Mouse (Mus musculus) left cerebral cortex, postnatal 36 days (tissue): ENCODE data around the gene Pold1. TPM values are rescaled to one million over a fixed set of nuclear protein-coding genes. Genes with fewer than 3 reads are reported as not detected.

Experiments
- DNase-seq, 2 experiments: peaks; one replicate each; pipeline ENCODE4 v3.0.0; 2021 to 2022; ENCODE audit warnings: low spot score in 2 of 2, mixed read lengths in 1 of 2
- intact Hi-C: fragments of 180-260 bp; cut with DNase I; formaldehyde crosslinking; loops from one replicate; pipeline ENCODE4 v1.15.1; 2025
- total RNA-seq, 2 experiments: library from RNA; stranded (reverse); gene quantifications; 2 replicates each; pipeline ENCODE4 v1.2.3; 2021

Gene Pold1
- 1 to 10 TPM; 7.5 to 7.6 TPM for total RNA-seq

DNA sequence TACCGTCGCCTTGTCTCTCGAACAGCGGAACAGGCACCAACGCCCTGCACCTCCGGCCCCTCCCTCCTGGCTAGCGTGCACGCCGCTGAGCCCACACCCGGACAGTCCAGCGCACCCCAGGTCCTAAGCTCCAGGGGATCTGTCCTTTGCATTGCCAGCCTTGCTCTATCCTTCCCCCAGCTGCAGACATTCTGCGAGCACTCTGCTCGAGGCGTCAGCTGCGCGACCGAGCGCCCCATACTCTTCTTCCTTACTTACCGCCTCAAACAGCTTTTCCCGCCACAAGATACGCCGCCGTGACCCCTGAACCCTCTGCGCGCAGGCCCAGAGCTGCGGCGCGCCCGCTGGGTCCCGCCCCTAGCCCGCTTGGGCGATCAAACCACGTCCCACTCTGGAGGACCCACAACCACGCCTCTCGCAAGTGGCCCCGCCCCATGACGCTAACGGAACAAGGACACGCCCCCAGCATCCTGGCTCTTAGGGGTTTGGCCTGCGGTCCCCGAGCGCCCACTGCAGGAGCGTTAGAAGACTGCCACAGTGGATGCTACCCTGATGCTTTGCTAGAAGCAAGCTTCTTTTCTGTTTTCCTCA, at the start of gene Pold1:
Gene Pold1 (minus strand): TSS at position 353 of the 591 bp plus-strand sequence.
- intact Hi-C loops, result no loop called here
- DNase-seq, result peak; percentile 99

DNA sequence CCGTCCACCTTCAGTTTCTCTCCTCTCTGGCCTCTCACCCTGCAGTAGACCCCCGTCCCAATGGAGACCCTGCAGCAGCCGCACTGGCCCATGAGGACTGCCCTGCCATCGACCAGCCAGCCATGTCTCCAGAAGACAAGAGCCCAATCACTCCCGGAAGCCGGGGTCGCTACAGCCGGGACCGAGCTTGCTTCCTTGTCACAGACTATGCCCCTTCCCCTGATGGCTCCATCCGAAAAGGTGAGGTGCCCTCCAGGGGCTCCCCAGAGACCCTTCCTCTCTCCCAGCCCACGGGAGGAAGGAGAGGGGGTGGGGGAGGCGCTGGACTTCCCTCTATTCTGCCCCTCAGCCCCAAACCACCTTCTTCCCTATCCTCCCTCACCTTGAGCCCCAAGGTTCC, 49.7 kb upstream of the Pold1 start:
- no peak for DNase-seq
- intact Hi-C loops, result no loop called here

DNA sequence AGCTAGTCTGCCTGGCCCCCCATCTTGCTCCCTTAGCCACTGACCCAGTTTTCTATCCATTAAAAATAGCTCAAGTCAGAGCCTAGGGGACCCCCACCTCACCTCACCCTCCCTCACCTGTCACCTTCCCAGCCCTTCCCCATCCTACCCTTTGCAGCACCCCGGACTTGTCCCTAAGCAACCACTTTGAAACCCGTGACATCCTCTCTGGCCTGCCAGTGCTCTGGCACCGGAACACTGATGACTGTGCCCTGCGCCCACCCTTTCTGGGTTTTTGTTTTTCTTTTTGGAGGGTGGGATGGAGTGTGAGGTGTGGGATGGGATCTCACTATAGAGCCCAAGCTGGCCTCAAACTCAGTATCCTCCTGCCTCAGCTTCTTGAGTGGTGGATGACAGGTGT, 49.0 kb upstream of the Pold1 start:
- DNase-seq, result no peak
- intact Hi-C loops, result no loop called here

DNA sequence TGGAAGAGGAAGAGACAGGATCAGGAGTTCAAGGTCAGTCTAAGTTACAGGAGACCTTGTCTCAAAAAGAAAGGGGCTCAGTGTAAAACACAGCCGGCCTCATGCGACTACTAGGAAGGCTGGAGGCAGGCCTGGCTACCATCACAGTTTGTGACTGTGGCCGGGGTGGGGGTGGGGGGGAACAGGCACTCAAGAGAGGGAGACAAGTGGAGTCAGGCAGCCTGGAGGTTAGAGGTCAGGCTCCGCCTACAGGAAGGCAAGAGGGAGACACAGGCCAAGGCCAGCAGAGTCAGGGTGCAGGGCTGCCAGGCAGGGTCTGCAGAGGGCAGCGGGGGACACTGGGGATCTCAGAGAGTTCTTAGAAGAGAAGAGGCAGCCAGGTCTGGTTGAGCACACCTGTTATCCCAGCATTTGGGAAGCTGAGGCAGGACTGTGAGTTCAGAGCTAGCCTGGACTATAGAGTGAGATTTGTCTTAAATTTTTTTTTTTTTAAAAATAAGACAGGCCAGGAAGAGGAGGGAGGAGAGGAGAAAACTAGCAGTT, 48.4 kb upstream of the Pold1 start:
- no peak for DNase-seq
- intact Hi-C loops, result no loop called here

DNA sequence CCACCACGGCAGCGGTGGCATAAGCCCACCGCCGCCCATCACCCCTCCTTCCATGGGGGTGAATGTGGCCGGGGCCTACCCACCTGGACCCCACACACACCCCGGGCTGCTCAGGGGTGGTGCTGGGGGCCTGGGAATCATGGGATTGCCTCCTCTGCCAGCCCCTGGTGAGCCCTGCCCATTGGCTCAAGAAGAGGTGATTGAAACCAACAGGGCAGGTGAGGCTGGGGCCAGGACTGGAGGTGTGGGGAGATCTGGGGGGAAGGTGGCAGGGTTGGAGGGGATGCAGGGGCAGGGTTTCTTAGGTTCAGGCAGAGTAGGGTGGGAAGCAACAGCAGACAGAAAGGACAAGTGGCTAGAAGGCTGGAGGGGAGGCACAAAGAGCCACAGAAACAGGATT, 47.4 kb upstream of the Pold1 start:
- DNase-seq, result no peak
- intact Hi-C loops, result no loop called here

DNA sequence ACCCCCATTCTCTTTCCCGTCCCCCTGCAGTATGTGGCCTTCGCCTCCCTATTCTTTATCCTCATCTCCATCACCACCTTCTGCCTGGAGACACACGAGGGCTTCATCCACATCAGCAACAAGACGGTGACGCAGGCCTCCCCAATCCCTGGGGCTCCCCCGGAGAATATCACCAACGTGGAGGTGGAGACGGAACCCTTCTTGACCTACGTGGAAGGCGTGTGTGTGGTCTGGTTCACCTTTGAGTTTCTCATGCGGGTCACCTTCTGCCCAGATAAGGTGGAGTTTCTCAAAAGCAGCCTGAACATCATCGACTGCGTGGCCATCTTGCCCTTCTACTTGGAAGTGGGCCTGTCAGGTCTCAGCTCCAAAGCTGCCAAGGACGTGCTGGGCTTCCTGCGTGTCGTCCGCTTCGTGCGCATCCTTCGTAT, 46.5 kb upstream of the Pold1 start:
- intact Hi-C loops, result no loop called here
- DNase-seq, result no peak

DNA sequence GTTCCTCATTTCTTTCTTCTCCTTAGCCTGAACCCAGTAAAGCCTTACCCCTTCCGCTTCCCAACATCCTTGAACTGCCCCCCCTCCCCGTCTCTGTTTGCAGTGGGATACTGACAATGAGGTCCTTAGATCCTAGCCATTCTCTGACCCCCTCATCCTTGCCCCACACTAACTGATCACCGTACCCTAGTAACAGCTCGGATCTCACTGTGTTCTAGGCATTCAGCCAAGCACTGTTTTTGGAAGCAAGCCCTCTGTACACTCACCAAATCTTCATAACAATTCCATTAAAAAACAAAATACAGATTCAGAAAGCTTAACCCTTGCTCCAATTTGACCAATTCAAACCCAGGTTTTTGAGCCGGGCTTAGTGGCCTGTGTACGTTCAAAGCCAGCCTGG, 45.6 kb upstream of the Pold1 start:
- intact Hi-C loops, result no loop called here
- DNase-seq, result no peak

DNA sequence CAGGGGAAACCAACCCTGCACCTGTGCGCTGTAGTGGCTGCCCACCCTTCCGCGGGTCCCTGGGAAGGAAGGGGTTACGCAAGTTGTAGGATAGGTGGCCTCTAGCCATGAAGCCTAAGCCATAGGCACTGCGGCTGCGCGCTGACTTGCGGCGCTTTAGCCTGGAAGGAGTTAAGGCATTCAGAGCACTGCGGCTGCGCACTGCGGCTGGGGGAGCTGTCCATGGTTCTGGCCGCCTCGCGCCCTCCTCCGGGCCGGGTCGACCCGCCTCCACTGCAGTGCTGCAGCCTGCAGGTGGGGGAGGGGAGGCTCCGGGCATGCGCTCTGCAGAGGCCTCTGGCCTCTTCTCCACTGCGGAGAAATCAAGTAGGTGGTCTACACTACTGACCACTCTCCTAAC, 45.1 kb upstream of the Pold1 start:
- intact Hi-C loops, result no loop called here
- peak; percentile 86 to 89 for DNase-seq

DNA sequence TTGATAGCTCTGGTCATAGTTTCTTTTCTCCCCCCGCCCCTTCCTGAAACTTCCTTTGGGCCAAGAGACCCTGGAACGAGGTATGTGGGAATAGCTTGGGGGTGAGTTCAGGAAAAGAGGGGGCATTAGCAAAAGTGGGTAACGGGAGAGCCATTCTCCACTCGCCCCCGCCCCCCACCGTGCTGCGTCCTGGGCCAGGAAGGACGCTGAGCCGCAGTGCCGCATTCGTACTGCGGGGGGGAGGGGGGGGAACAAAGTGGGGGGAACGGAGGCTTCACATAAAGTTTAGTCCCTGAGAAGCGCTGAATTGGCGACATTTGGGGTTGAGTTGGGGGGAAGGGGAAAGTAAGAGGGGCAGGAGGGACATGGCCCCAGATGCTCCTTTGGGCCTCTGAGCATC, 44.4 kb upstream of the Pold1 start:
- intact Hi-C loops, result no loop called here
- DNase-seq, result no peak

DNA sequence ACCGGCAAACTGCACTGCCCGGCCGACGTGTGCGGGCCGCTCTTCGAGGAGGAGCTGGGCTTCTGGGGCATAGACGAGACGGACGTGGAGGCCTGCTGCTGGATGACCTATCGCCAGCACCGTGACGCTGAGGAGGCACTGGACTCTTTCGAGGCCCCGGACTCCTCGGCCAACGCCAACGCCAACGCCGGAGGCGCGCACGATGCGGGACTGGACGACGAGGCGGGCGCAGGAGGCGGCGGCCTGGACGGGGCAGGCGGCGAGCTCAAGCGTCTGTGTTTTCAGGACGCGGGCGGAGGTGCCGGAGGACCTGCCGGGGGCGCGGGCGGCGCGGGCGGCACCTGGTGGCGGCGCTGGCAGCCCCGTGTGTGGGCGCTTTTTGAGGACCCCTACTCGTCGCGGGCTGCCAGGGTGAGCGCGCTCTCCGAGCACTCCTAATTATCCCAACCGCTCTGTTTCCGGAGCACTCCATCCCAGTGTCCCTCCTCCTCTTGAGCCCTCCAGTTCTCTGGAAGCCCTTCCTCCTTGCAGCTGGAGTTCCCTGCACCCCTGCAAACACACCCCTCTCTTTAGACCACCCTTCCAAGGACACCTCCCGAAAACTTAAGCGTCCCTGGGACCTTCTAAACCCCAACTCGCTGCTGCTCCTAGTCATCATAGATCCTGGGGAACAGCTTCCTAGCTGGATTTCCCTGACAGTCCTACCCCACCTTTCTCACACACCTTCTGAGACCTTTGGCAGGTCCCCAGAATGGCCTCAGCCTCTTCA, 42.9 kb upstream of the Pold1 start:
- peak; percentile 37 to 58 for DNase-seq
- intact Hi-C loops, result no loop called here

DNA sequence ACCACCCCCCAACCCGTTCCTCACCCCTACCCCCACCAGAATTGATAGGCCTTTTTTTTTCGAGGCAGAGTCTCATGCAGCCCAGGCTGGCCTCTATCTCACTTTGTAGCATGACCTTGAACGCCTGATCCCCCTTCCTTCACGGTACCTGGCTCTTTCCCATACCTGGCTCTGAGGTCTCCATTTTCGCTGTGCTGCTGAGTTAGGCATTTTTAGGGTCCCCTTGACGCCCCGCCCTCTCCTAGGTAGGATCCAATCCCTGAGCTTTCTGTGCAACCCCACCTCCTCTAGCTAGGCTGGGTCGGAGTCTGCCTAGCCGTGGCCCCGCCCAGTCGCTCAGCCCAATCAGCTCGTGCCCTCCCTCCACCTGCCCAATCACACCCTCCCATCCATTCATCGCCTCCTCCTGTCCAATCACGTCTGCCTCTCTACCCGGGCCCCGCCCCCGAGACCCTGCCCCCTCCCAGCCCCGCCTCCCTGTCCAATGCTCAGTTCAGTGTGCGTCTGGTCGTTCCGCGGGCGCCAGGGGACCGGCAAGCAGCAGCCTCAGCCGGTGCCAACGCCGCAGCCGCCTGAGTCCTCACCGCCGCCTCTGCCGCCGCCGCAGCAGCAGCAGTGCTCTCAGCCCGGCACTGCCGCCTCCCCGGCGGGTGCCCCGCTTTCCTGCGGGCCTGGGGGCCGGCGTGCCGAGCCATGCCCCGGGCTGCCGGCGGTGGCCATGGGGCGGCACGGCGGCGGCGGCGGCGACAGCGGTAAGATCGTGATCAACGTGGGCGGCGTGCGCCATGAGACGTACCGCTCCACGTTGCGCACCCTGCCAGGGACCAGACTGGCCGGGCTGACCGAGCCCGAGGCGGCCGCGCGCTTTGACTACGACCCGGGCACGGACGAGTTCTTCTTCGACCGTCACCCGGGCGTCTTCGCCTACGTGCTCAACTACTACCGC, 42.0 kb upstream of the Pold1 start, which contains the start of gene Kcnc3:
Gene Kcnc3 (plus strand): TSS at position 263 of the 946 bp plus-strand sequence.
- intact Hi-C loops, result no loop called here
- peak; percentile 91 to 93 for DNase-seq

DNA sequence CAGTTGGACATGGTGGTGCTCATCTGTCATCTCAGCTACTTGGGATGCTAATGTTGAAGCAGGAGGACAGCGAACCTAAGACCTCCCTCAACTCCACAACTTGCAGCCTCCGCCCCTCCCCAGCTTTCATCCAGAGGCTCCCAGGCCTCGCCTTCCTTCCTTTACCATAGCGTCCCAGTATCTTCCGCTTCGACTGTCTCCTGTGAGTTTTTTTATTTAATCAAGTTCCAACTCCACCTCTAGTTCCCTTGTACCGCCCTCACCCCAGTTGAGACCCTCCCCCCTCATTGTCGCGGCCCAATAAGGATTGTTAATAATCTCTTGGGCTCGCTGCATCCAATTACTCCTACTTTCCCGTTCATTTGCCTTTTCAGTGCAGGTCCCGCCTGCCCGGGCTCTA, 41.3 kb upstream of the Pold1 start:
- intact Hi-C loops, result loop anchor here (5.0 kb wide), 1 partner anchor 52 kb away; no protein-coding TSS in a partner anchor
- DNase-seq, result no peak

DNA sequence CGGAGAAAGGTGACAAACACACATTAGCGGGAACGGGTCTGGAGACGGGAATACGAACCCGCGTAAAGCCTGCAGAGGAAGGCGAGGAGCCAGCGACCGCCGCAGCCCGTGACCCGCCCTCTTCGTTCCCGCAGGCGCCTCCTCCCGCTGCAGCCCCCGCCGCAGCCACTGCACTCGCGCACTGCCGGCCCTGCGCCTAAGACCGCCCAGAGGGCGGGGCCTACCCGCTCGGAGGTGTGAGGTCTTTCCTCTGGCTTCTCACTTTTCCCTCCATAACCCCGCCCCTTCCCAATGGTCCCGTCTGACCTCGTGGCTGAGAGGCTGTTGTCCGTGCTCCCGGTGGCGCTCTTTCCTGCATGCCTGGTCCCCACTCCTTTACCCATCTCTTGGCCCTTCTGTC, 40.5 kb upstream of the Pold1 start:
- intact Hi-C loops, result loop anchor here (5.0 kb wide), 1 partner anchor 53 kb away; no protein-coding TSS in a partner anchor
- DNase-seq, result peak; percentile 71 to 85

DNA sequence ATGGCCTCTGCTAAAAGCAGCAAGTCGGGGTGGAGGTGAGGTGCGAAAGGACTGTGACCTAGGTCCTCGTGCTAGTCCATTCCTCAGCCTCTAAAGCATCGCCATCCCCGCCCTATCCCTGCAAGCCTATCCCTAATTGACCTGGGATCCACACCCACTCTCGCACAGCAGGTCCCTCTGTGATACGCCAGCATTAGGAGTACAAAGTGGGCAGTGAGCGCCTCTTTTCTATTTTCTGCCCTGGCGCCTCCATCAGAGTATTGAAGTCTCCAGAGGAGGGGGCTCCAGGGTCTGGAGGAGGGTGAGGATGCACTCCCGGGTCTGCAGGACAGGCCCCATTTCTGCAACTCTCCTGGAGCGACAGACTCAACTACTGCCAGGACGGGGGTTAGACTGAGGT, 39.7 kb upstream of the Pold1 start:
- intact Hi-C loops, result loop anchor here (5.0 kb wide), 1 partner anchor 54 kb away; no protein-coding TSS in a partner anchor
- no peak for DNase-seq

DNA sequence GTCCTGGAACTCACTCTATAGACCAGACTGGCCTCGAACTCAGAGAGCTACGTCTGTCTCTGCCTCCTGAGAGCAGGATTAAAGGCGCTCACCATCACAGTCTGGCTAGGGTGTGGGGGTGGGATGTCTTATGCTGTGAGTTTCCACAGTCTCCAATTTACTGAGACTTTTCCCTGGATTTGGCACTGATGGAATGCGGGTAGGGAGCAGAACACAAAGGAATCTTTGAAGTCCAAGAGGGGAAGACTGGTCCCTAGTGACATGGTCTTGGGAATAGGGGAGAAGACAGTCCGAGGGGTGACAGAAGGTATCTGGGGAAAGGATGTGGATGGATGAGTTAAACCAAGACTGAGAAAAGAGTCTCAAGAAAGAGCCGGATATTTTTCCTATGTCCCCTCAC, 39.0 kb upstream of the Pold1 start:
- intact Hi-C loops, result loop anchor here (5.0 kb wide), 1 partner anchor 55 kb away; no protein-coding TSS in a partner anchor
- DNase-seq, result no peak

DNA sequence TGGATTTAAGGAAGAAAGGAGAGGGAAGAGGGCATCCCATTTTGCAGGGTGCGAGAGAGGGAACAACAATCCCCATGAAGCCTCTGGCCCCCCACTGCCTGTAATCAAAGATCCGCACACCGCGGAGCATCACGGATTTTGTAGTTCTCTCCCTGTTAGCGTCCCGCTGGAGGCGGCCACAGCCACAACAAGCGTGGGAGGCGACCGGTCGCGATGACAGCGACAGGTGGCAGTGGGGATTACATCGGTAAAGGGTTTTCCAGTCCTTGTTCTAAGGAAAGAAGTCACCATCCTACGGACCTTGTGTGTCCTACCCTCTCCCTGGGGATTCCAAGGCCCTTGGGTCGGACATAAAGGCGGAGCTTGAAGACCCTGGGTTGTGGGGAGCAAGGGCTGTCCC, 38.3 kb upstream of the Pold1 start:
- peak; percentile 79 to 81 for DNase-seq
- intact Hi-C loops, result loop anchor here (5.0 kb wide), 1 partner anchor 55 kb away; no protein-coding TSS in a partner anchor

DNA sequence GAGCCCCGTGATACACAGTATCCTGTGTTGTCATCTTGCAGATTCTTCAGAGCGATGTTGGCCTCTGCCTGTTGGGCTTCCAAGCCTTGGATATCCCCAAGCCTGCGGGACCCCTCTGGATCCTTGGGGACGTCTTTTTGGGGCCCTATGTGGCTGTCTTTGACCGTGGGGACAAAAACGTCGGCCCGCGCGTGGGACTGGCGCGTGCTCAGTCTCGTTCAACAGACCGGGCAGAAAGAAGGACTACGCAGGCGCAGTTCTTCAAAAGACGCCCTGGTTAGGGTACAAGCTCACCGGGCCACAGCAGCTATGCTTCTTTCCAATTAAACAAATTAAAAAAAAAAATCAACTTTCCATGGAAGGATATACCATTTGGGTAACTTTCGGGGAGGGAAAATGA, 37.9 kb upstream of the Pold1 start:
- peak; percentile 79 to 80 for DNase-seq
- intact Hi-C loops, result loop anchor here (5.0 kb wide), 1 partner anchor 56 kb away; no protein-coding TSS in a partner anchor

DNA sequence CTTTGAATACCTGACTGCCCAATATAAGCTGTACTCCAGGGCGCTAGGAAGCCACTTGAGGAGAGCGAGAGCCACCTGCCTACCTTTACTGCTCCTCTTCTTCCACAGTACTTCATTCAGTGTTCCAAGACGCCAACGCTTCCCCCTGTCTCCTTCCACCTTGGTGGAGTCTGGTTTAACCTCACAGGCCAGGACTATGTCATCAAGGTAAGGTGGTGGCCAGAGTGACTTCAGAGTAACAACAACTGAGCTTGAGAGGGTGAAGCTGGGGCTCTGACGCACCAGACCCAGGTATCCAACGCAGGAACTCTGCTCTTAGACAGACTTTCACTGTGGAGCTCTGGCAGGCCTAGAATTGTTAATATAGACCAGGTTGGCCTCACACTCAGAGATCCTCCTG, 37.0 kb upstream of the Pold1 start:
- intact Hi-C loops, result loop anchor here (5.0 kb wide), 1 partner anchor 57 kb away; no protein-coding TSS in a partner anchor
- DNase-seq, result no peak

DNA sequence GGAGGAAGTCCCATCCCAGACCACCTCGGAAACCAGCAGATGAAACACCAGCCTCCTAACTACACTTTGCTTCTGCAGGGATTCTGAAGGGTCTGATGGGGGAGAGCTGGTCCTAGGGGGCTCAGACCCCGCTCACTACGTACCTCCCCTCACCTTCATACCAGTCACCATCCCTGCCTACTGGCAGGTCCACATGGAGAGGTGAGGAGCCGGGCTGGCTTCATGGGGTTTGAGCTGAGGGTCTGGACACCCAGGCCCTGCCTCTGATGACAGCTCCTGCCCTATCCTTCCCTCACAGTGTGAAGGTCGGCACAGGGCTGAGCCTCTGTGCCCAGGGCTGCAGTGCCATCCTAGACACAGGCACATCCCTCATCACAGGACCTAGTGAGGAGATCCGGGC, 36.3 kb upstream of the Pold1 start:
- intact Hi-C loops, result loop anchor here (5.0 kb wide), 1 partner anchor 57 kb away; no protein-coding TSS in a partner anchor
- no peak for DNase-seq
